Mouse (Mus musculus): ENCODE results near the gene Creb3l1. TPM values are rescaled to one million over a fixed set of nuclear protein-coding genes. Genes with fewer than 3 reads are reported as not detected.
A peak's percentile ranks its signal among the peaks of the same experiment; 100 is the strongest.

Gene Creb3l1
- polyA plus RNA-seq, 1 experiment from 2014 or later = 0.63 TPM

DNA sequence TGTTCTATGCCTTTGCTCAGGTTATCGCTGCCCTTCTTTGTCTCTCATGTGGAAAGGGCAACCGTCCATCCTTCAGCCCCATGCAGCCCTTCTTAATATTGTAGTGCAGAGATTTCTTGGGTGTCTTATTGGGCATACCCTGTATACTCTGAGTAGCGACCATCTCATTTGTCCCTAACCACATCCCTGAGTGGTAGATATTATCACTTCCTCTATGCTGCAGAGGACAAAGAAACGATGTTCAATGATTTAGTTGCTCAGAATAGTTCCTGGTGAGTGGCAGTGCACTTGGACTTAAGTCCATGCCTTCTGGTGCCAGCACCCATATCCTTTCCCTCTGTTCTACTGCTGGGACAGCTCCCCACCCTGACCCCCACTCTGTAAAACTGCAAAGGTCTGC is 46.3 kb downstream of the Creb3l1 start:
- no peak overlapping the region for H3K4me2 ChIP-seq (ENCODE audit: low read depth, low read length)
- no peak overlapping the region for H3K9ac ChIP-seq (replicated peaks)
- no peak overlapping the region for H3K27ac ChIP-seq (ENCODE audit: low read depth)
- peaks cover 7% of the 10 kb centered on the region; the same call in 1 of the 2 replicates for H3K4me1 ChIP-seq (ENCODE audit: insufficient read depth)
- TF ChIP-seq EP300 (IDR thresholded peaks at IDR 0.05; ENCODE audit: low read depth) = no peak
- TF ChIP-seq CTCF (IDR thresholded peaks at IDR 0.05; ENCODE audit: low read depth) = no peak
- peaks cover 43% of the 10 kb centered on the region for H3K27me3 ChIP-seq (ENCODE audit: insufficient read depth, low read length)
- H3K36me3 ChIP-seq (replicated peaks; ENCODE audit: insufficient read depth, low read length) = no peaks in the 10 kb centered on the region
- H3K9me3 ChIP-seq (ENCODE audit: low read length) = no peaks in the 10 kb centered on the region
- no peak for ATAC-seq
- WGBS (ENCODE audit: insufficient replicate concordance) = 47% methylated on average over 4 of the region's 4 CpGs
- no peak overlapping the region for H3K4me3 ChIP-seq (ENCODE audit: low read depth, low read length)
- no peak for DNase-seq

DNA sequence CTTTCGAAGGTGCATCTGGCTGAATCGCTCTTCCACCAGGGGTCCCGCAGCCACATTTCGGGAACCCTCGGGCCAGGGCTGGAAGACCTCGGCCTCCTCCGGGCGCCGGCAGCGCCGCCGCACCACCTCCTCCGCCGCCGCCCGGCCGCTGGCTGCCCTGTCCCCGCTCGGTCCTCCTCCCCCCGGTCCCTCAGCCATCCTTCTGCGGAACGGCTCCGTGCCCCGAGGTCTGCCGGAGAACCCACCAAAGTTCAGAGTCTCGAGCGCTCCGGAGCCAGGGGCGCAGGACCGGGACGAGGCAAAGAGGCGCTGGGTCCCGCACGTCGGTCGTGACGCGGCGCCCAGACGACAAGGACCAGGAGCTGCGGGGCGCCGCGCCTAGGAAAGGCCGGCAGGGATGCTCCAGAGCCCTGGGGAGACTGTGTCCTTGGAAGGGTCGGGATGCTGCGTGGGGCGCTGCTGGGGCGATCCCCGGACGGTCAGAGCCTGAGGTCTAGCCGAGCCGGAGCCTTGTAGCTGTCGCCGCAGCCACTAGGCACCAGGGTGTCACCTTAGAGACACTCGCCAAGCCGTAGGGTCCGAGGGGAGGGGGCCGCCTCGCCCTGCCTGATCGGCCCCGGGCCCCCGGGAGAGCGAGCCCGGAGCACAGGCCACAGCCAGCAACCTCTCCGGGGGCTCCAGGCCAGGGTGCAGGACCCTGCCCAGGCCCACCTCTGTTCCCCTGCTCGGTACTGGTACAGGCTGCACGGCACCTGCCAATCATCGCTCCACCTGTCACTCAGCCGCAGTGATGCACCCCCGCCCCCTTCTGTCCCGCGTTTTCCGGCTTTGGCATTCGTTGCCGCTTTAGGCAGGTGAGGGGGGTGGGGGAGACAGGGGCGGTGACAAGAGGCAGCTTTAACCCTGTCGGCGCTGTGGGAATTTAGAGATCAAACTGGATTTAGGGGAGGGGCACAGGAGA is 48.4 kb downstream of the Creb3l1 start, which contains the start of gene Dgkz:
Gene Dgkz (minus strand): TSS at position 284 of the 961 bp plus-strand sequence.
- DNase-seq (no peak), ATAC-seq (no peak)
- Histone ChIP-seq H3K9me3 (ENCODE audit: low read length) (no peaks in the 10 kb centered on the region), H3K4me3 (ENCODE audit: low read depth, low read length) (peak within 1 kb of the TSS; percentile 44), H3K36me3 (replicated peaks; ENCODE audit: insufficient read depth, low read length) (no peaks in the 10 kb centered on the region), H3K4me2 (ENCODE audit: low read depth, low read length) (peak within 1 kb of the TSS; percentile 64), H3K27me3 (ENCODE audit: insufficient read depth, low read length) (peaks cover 43% of the 10 kb centered on the region), H3K4me1 (ENCODE audit: insufficient read depth) (peaks cover 20% of the 10 kb centered on the region), H3K27ac (ENCODE audit: low read depth) (no peak within 1 kb of the TSS), H3K9ac (replicated peaks) (no peak within 1 kb of the TSS)
- TF ChIP-seq EP300 (IDR thresholded peaks at IDR 0.05; ENCODE audit: low read depth) (no peak), CTCF (IDR thresholded peaks at IDR 0.05; ENCODE audit: low read depth) (no peak)
- 3% methylated on average over 76 of the region's 79 CpGs for WGBS (ENCODE audit: insufficient replicate concordance)

DNA sequence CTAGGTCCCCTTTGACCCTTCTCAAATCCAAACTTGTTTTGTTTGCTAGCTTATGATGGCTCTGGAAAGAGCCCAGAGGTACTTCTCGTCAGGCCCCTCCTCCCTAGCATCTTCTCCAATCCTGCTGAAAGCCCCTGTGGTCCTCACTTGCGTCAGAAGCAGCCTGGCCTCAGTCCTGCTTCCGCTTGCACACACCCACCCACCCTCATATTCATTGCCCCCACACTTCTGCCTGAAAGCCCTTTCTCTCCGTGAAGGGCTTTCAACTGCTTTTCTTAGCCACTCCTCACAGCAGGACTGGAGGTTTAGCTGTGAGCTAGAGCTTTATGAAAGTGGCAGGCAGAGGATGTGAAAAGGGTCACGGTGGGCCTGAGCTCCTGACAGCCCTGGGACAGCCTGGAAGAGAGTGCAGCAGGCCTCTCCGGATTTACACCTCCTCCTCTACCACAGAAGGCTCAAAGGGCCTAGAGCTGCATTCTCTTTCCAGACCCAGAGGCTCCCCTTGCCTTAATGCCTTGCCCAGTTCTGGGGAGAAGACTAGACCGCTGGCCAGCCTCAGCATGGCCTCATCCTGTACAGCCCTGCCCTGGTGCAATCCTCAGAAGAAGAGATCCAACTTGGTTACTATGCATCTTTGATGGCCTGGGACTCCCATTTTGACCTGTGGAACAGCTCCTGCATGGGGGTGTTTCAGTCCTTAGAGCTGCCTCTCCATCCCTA is 50.7 kb downstream of the Creb3l1 start:
- ATAC-seq (no peak), DNase-seq (no peak)
- Histone ChIP-seq H3K27me3 (ENCODE audit: insufficient read depth, low read length) (peaks cover 46% of the 10 kb centered on the region), H3K4me2 (ENCODE audit: low read depth, low read length) (no peak overlapping the region), H3K4me3 (ENCODE audit: low read depth, low read length) (no peak overlapping the region), H3K9me3 (ENCODE audit: low read length) (no peaks in the 10 kb centered on the region), H3K9ac (replicated peaks) (no peak overlapping the region), H3K4me1 (ENCODE audit: insufficient read depth) (peaks cover 23% of the 10 kb centered on the region), H3K27ac (ENCODE audit: low read depth) (no peak overlapping the region), H3K36me3 (replicated peaks; ENCODE audit: insufficient read depth, low read length) (no peaks in the 10 kb centered on the region)
- WGBS (ENCODE audit: insufficient replicate concordance) = 67% methylated on average over 7 of the region's 7 CpGs
- no peak for TF ChIP-seq EP300 (IDR thresholded peaks at IDR 0.05; ENCODE audit: low read depth)
- TF ChIP-seq CTCF (IDR thresholded peaks at IDR 0.05; ENCODE audit: low read depth) = no peak

DNA sequence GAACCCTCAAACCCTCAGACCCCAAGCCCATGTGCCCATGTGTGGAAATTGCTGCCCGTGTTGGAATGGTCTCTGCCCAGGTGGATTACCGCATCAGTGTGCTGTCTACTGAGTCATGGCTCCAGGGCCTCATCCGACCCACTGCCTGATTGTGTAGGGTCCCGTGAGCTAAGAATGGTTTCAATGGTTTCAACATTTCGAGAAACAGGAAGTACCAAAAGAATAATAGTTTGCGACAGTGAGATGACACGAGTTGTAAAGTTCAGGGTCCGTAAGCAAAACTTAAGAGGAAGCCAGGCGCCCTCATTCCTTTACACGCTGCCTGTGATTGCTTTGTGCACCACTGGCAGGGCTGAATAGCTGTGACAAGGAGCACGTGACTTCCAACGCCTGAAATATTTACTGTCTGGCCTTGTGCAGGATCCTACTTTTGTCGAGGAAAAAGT is 52.2 kb downstream of the Creb3l1 start:
- Histone ChIP-seq H3K27ac (ENCODE audit: low read depth) (peak overlapping the region; percentile 86), H3K27me3 (ENCODE audit: insufficient read depth, low read length) (peaks cover 35% of the 10 kb centered on the region), H3K4me1 (ENCODE audit: insufficient read depth) (peaks cover 23% of the 10 kb centered on the region), H3K9ac (replicated peaks) (no peak overlapping the region), H3K4me3 (ENCODE audit: low read depth, low read length) (no peak overlapping the region), H3K36me3 (replicated peaks; ENCODE audit: insufficient read depth, low read length) (no peaks in the 10 kb centered on the region), H3K9me3 (ENCODE audit: low read length) (no peaks in the 10 kb centered on the region), H3K4me2 (ENCODE audit: low read depth, low read length) (peak overlapping the region; percentile 52; the same call in 1 of the 2 replicates)
- 15% methylated on average over 13 of the region's 13 CpGs for WGBS (ENCODE audit: insufficient replicate concordance)
- ATAC-seq (peak; percentile 77), DNase-seq (no peak)
- TF ChIP-seq EP300 (IDR thresholded peaks at IDR 0.05; ENCODE audit: low read depth) (peak; percentile 52; the same call in 1 of the 2 replicates), CTCF (IDR thresholded peaks at IDR 0.05; ENCODE audit: low read depth) (no peak)

DNA sequence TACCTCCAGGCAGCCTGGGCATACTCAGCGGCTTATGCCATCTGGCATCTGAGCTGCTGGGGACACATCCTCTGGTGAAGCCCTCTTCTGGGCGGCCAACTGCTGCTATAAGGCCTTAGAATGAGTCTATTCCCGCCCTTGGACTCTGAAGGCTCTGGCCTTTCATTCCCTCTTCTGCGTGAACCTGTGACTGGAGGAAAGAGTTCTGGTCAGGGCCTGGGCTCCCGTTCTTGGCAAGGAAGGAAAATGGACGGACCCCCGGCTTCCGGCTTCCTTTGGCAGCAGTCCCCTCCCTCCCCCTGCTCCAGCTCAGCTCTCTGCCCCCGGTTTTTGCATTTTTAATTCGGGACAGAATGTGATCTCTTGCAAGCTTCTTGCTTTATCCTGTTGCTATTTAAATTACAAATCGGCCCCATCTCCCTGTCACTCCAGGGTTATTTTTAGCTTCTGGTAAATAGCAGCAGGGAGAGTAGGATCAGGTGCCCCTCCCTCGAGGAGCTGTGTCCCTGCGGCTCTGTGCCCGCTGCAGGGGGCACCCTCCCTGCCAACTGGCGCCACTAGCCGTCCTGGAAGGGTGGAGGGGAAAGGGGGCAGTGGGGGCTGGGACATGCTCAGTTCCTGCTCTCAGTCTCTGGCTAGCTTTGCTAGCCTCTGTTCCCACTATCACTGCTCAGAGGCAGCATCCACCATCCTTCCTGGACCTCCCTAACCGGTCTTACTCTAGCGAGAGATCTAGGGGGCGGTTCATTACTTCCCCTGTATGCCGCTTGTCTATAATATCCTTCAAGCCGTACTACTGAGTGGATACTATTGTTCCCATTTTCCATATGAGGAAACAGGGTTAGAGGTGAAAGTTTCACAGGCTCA is 52.8 kb downstream of the Creb3l1 start:
- ATAC-seq = peak; percentile 70
- Histone ChIP-seq H3K27me3 (ENCODE audit: insufficient read depth, low read length) (peaks cover 28% of the 10 kb centered on the region), H3K27ac (ENCODE audit: low read depth) (peak overlapping the region; percentile 86), H3K4me1 (ENCODE audit: insufficient read depth) (peaks cover 23% of the 10 kb centered on the region), H3K4me3 (ENCODE audit: low read depth, low read length) (peak overlapping the region; percentile 4; the same call in 1 of the 2 replicates), H3K9ac (replicated peaks) (no peak overlapping the region), H3K36me3 (replicated peaks; ENCODE audit: insufficient read depth, low read length) (no peaks in the 10 kb centered on the region), H3K9me3 (ENCODE audit: low read length) (no peaks in the 10 kb centered on the region), H3K4me2 (ENCODE audit: low read depth, low read length) (peak overlapping the region; percentile 52)
- 24% methylated on average over 21 of the region's 21 CpGs for WGBS (ENCODE audit: insufficient replicate concordance)
- DNase-seq = no peak
- TF ChIP-seq EP300 (IDR thresholded peaks at IDR 0.05; ENCODE audit: low read depth) (no peak), CTCF (IDR thresholded peaks at IDR 0.05; ENCODE audit: low read depth) (no peak)

All from liver, postnatal 0 days (tissue).